Mouse (Mus musculus) C2C12 (cell line): ENCODE measurements around the gene Spata20. TPM values are rescaled to one million over a fixed set of nuclear protein-coding genes. Genes with fewer than 3 reads are reported as not detected.

Experiments used
- H3K27me3 ChIP-seq: one replicate; pipeline ENCODE4 v1.6.1; 2011; ENCODE audit not compliant: control insufficient read depth, insufficient read depth, insufficient read length
- H3K36me3 ChIP-seq: one replicate; pipeline ENCODE4 v1.6.1; 2011; ENCODE audit not compliant: control insufficient read depth, insufficient read depth
- H3K4me3 ChIP-seq: one replicate; pipeline ENCODE4 v1.5.1; 2011; ENCODE audit warnings: mild to moderate bottlenecking, control low read depth; ENCODE audit not compliant: poor library complexity, insufficient read depth, severe bottlenecking
- H3K79me2 ChIP-seq: one replicate; pipeline ENCODE4 v1.6.1; 2011; ENCODE audit not compliant: control insufficient read depth, insufficient read depth
- H3K79me3 ChIP-seq: one replicate; pipeline ENCODE4 v1.6.1; 2011; ENCODE audit warnings: low read depth, control low read depth
- H3ac ChIP-seq: one replicate; pipeline ENCODE3; 2011; ENCODE audit warnings: low read depth; ENCODE audit not compliant: control insufficient read depth, insufficient read length
- CEBPB ChIP-seq: IDR thresholded peaks from one replicate; pipeline ENCODE4 v1.6.1; 2011; ENCODE audit warnings: low read depth, mild to moderate bottlenecking, control low read depth, moderate library complexity
- CTCF ChIP-seq: IDR thresholded peaks from one replicate; pipeline ENCODE4 v1.5.1; 2011; ENCODE audit not compliant: control insufficient read depth, insufficient read depth, insufficient read length
- FOSL1 ChIP-seq: IDR thresholded peaks from one replicate; pipeline ENCODE4 v1.8.0; 2011; ENCODE audit warnings: mild to moderate bottlenecking, low read length; ENCODE audit not compliant: poor library complexity, insufficient read depth, severe bottlenecking
- MAX ChIP-seq: IDR thresholded peaks from one replicate; pipeline ENCODE4 v1.6.1; 2011; ENCODE audit warnings: mild to moderate bottlenecking, control low read depth
- MYOD1 ChIP-seq: IDR thresholded peaks from one replicate; pipeline ENCODE4 v1.6.1; 2011; ENCODE audit warnings: low read depth; ENCODE audit not compliant: control insufficient read depth, insufficient read length
- MYOG ChIP-seq: IDR thresholded peaks from one replicate; pipeline ENCODE4 v1.6.1; 2011; ENCODE audit not compliant: control insufficient read depth, insufficient read length; ENCODE audit errors: extremely low read depth
- USF1 ChIP-seq: IDR thresholded peaks from one replicate; pipeline ENCODE4 v1.6.1; 2011; ENCODE audit warnings: low read depth, mild to moderate bottlenecking, control low read depth, moderate library complexity
- polyA plus RNA-seq: library from polyadenylated mRNA; unstranded; fragments of >200 nt; fragmentation: generic; extraction: Trizol; gene quantifications from one replicate; pipeline ENCODE4 v1.2.1, GENCODE M21; 2012; ENCODE audit warnings: missing spikeins

The Spata20 gene
- polyA plus RNA-seq, 1 experiment = not detected

DNA sequence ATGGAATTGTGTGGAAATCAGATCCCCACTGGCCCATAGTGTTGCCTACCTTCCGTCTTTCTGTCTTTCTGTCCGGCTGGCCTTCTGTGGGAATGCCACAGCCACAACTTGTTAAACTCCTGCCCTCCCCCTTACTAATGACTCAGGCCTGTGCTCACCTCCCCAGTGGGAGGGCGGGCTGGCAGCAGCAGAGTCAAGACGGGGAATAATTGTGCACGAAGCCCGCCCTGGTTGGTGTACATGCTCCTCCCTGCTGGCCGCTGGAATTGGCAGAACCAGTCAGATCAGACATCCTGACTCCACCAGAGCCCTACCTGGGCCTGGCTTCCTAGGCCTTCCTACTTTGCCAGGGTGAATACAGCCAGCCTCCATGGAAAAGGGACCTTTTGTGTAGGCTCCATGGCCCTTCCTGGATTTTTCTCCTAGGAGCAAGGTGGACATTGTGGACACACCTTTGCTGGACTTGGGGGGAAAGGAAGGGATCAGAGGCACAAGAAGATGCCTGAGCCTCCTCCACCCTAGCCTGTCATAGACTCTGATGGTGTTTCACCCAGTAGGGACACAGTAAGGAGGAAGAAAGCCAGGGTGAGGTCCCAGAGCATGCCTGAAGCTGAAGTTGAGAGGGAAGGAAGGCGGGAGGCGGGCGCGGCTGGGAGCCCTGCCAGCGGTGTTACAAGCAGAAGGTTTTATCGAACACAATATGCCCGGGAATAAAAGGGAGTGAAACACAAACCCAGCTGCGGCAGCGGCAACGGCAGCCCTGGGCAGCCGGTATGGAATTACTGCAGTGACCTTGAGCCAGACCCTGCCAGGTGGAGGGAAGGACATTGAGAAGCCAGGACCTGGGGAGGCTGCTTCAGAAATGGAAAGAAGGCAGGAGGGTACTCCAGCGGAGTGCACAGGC lies 12.4 kb upstream of the Spata20 start:
- Histone ChIP-seq H3K36me3 (no peaks in the 10 kb centered on the region), H3ac (no peak overlapping the region), H3K4me3 (no peak overlapping the region), H3K79me2 (no peaks in the 10 kb centered on the region), H3K27me3 (peaks cover 27% of the 10 kb centered on the region), H3K79me3 (no peaks in the 10 kb centered on the region)
- TF ChIP-seq CTCF = no peak
- TF ChIP-seq USF1 = no peak
- TF ChIP-seq MYOD1 = no peak
- TF ChIP-seq FOSL1 = no peak
- TF ChIP-seq MAX = no peak
- no peak for TF ChIP-seq CEBPB
- TF ChIP-seq MYOG = no peak

DNA sequence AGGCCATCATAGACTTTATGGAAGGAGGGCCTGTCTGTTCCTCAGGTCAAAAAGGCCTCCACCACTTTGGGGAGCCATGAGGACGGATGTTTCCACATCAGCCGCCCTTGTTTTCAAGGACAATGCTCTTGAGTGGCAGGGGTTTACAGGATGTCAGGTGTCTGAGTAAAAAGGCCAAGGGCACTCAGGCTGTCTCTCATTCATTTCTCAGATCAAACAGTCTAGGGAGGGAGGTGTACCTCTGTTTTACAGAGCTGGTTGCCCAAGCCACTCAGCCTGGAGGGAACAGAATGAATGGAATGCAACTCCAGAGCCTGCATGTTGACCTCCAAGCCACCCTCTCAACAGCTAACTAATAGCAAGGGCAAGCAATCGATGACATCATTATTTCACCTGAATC lies 9.4 kb upstream of the Spata20 start:
- Histone ChIP-seq H3K79me3 (no peaks in the 10 kb centered on the region), H3K4me3 (no peak overlapping the region), H3K27me3 (peaks cover 24% of the 10 kb centered on the region), H3ac (no peak overlapping the region), H3K36me3 (no peaks in the 10 kb centered on the region), H3K79me2 (no peaks in the 10 kb centered on the region)
- no peak for TF ChIP-seq CTCF
- no peak for TF ChIP-seq CEBPB
- TF ChIP-seq USF1 = no peak
- TF ChIP-seq FOSL1 = no peak
- TF ChIP-seq MYOD1 = no peak
- TF ChIP-seq MYOG = no peak
- TF ChIP-seq MAX = no peak

DNA sequence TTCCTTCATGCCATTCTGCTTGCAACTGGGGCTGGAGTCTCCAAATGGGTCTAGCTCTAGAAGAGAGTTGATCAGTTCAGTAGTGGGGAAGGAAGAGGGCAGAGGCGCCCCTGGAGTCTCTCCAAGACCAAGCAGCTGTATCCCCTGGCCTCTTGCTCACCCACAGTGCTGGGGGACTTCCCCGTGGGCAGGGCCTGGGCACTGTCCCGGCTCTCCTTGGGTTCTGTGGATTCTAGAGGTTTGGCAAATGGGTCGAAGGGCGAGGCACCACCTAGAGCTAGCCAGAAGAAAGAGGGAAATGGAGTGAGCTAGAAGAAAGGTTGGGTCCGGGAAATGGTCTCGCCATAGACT lies 5.7 kb upstream of the Spata20 start:
- Histone ChIP-seq H3K79me3 (no peaks in the 10 kb centered on the region), H3K4me3 (no peak overlapping the region), H3K79me2 (no peaks in the 10 kb centered on the region), H3ac (no peak overlapping the region), H3K36me3 (no peaks in the 10 kb centered on the region), H3K27me3 (peaks cover 28% of the 10 kb centered on the region)
- TF ChIP-seq MYOG (no peak), CEBPB (no peak), CTCF (no peak), MYOD1 (no peak), FOSL1 (no peak), MAX (no peak), USF1 (no peak)

DNA sequence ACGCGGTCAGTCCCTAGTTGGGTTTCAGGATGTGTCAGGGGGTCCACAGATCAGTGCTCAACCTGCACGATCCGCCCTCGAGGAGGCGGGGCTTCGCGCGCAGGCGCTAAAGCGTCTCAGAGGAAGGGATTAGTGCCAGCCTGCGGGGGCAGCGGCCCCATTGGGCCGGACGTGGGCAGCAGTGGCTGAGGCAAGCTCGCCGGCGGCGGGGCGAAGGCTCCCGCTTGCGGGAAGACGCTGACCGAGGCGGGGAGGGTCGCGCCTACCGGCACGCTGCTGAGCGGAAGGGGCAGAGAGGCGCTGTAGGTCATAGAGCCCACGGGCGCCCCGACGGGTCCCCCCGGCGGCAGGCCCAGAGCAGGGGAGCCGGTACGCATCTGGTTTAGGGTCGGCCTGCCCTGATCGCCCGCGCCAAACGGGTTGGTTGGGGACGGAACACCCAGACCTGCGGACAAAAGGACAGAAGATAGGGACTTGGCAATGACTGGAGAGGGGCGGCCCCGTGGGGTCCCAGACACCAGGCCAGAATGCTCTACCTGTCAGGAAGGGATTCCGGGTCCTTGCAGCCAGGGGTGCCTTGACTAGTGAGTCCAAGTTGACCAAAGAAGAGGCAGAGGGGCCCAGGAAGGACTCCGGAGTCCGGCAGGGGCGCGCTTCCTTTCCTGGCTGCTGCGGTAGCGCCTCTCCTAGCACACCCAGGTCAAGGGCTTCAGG lies 5.2 kb upstream of the Spata20 start:
- TF ChIP-seq MYOG = no peak
- no peak for TF ChIP-seq CTCF
- no peak for TF ChIP-seq USF1
- no peak for TF ChIP-seq FOSL1
- no peak for TF ChIP-seq MYOD1
- TF ChIP-seq CEBPB = no peak
- no peak for TF ChIP-seq MAX
- no peaks in the 10 kb centered on the region for H3K79me3 ChIP-seq
- H3K36me3 ChIP-seq = no peaks in the 10 kb centered on the region
- H3K4me3 ChIP-seq = no peak overlapping the region
- no peaks in the 10 kb centered on the region for H3K79me2 ChIP-seq
- peaks cover 30% of the 10 kb centered on the region for H3K27me3 ChIP-seq
- H3ac ChIP-seq = no peak overlapping the region

DNA sequence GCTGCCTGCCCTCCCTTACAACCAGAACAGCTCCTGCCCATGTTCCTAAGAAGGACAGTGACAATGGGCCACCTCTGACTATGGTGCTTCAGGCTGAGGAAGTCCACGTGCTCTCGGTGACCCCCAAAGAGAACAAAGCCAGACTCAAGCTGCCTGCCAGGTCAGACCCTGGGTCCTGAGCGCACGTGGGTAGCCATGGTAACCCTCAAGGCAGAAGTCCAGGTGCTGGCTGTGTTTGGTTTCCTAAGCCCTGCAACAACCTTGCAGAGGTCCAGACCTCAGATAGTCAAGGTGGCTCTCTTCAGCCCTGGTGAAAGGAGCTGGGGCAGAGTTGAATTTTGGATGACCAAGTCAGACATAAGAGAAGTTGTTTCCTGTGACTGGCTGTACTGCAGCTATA lies 3.8 kb upstream of the Spata20 start:
- Histone ChIP-seq H3K4me3 (no peak overlapping the region), H3ac (no peak overlapping the region), H3K79me2 (no peaks in the 10 kb centered on the region), H3K79me3 (no peaks in the 10 kb centered on the region), H3K36me3 (no peaks in the 10 kb centered on the region), H3K27me3 (peaks cover 40% of the 10 kb centered on the region)
- no peak for TF ChIP-seq MYOD1
- TF ChIP-seq CTCF = no peak
- no peak for TF ChIP-seq USF1
- no peak for TF ChIP-seq MAX
- TF ChIP-seq CEBPB = no peak
- TF ChIP-seq FOSL1 = no peak
- TF ChIP-seq MYOG = no peak
